Mouse (Mus musculus): Measurements from ENCODE around the gene Dip2b. TPM values are rescaled to one million over a fixed set of nuclear protein-coding genes. Genes with fewer than 3 reads are reported as not detected.
A peak's percentile ranks its signal among the peaks of the same experiment; 100 is the strongest.

The Dip2b gene
- polyA plus RNA-seq, 1 experiment from 2014 or later: 4.9 TPM

DNA sequence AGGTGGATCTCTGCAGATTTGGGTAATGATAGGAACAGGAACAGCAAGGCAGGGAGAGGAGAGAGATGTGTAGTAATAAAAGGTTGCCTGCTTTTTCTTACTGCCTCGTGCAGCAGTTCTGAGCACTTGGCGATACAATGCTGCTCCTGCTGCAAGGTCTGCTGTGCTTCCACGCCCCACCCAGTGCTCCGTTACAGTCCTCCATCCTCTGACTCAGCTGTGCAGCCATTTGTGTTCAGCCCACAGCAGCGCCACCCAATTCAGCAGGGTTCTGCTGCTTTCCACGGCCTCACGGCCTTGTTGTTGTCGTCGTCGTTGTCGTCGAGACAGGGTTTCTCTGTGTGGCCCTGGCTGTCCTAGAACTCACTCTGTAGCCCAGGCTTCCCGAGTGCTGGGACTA is 77.9 kb downstream of the Dip2b start:
- peaks cover 31% of the 10 kb centered on the region for H3K4me1 ChIP-seq
- no peak for ATAC-seq
- H3K27ac ChIP-seq: no peak overlapping the region
- H3K27me3 ChIP-seq (replicated peaks): no peaks in the 10 kb centered on the region
- no peak overlapping the region for H3K9ac ChIP-seq
- no peak overlapping the region for H3K4me2 ChIP-seq
- H3K36me3 ChIP-seq: peaks cover 12% of the 10 kb centered on the region
- no peak overlapping the region for H3K4me3 ChIP-seq
- no peaks in the 10 kb centered on the region for H3K9me3 ChIP-seq (replicated peaks)
- WGBS (ENCODE audit: insufficient replicate concordance): 78% methylated on average over 13 of the region's 13 CpGs

DNA sequence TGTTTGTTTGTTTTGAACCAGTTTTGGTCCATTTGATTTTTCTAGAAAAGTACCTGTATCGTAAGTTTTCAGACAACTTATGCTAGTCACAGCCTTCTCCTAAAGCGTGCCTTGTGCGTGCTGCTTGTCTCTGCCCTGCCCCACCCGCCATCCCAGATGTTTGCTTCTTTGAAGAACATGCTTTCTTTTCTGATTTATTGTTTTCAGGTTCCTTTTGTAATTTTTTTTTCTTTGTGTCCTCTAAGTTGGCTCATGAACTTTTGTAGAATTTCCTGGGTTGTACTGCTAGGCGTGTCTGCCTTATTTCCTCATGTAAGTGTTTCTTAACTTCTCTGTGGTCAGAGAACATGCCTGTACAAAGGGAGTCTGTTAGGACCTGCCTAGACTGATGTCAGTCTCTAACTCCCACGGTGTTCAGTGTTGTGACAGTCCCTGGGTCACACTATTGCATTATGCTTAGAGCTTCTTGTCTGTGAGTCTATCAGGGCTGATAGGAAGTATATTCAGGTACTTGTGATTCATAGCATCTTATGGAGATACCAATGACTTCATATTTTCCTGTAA is 80.8 kb downstream of the Dip2b start:
- peaks cover 12% of the 10 kb centered on the region for H3K36me3 ChIP-seq
- ATAC-seq: no peak
- no peak overlapping the region for H3K4me3 ChIP-seq
- no peak overlapping the region for H3K9ac ChIP-seq
- WGBS (ENCODE audit: insufficient replicate concordance): 74% methylated on average over 6 of the region's 6 CpGs
- H3K4me1 ChIP-seq: peaks cover 19% of the 10 kb centered on the region
- H3K4me2 ChIP-seq: no peak overlapping the region
- H3K27ac ChIP-seq: no peak overlapping the region
- H3K27me3 ChIP-seq (replicated peaks): no peaks in the 10 kb centered on the region
- no peaks in the 10 kb centered on the region for H3K9me3 ChIP-seq (replicated peaks)

DNA sequence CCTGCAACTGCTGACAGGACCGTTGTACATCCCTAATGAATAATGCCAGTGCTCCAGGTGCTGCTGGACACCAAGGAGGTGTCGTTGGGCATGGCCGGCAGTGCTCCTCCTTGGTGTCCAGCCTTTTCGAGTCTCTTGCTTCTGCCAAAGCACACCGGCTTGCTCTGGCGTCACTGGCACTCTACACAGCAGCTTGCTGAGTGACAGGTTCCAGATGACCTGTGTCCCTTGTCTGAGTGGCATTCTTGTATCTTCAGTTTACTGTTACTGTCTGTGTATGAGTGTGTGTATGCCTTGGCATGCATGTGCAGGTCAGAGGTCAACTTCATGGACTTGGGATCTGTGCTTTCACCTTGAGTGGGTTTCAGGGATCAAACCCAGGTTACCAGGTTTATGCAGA is 83.0 kb downstream of the Dip2b start:
- WGBS (ENCODE audit: insufficient replicate concordance): 82% methylated on average over 6 of the region's 6 CpGs
- no peaks in the 10 kb centered on the region for H3K9me3 ChIP-seq (replicated peaks)
- ATAC-seq: no peak
- no peak overlapping the region for H3K27ac ChIP-seq
- no peaks in the 10 kb centered on the region for H3K27me3 ChIP-seq (replicated peaks)
- peaks cover 39% of the 10 kb centered on the region for H3K4me1 ChIP-seq
- H3K36me3 ChIP-seq: peaks cover 12% of the 10 kb centered on the region
- H3K9ac ChIP-seq: no peak overlapping the region
- no peak overlapping the region for H3K4me2 ChIP-seq
- H3K4me3 ChIP-seq: no peak overlapping the region

DNA sequence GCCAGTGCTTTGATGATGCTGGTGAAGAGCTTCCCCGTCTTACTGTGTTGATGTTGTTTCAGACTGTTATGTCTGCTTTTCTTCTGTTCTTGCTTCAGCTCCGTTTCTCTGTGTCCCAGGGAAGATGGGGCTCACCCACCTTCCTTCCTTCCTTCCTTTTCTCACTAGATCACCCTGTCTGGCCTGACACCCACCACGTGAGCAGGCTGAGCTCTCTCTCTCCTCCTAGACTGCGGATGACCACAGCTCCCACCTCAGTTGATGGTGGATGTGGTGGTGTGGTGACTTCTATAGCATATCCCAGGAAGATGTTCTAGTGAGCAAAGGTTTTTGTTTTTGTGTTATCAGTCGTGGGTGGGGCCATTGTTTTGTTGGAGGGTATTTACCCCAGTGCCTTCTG is 85.4 kb downstream of the Dip2b start:
- H3K27ac ChIP-seq: no peak overlapping the region
- H3K9me3 ChIP-seq (replicated peaks): no peaks in the 10 kb centered on the region
- H3K4me2 ChIP-seq: no peak overlapping the region
- 0 out of 2 replicates have a peak, but pooled peaks cover 3% of the 10 kb centered on the region for H3K36me3 ChIP-seq
- no peak overlapping the region for H3K4me3 ChIP-seq
- H3K9ac ChIP-seq: no peak overlapping the region
- WGBS (ENCODE audit: insufficient replicate concordance): 33% methylated on average over 5 of the region's 5 CpGs
- peaks cover 42% of the 10 kb centered on the region for H3K4me1 ChIP-seq
- H3K27me3 ChIP-seq (replicated peaks): no peaks in the 10 kb centered on the region
- ATAC-seq: no peak

DNA sequence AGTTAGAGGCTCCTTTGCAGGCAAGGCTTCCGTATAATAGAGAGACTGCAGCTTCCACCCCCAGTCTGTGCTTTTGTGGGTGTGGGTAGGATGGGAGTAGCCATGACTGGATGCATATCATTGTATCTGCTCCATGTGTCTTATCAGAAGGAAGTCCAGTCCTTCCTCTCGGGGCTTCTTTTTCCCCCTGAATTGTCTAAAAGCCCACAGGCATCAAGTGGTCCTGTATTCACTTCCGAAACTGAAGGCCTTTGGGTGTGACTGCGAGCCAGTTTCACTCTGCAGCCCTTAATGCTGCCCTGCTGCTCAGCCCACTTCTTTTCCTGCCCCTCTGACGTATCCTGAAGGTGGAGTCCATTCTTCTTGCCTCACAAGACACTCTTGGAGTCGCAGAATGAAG is 86.8 kb downstream of the Dip2b start:
- ATAC-seq: no peak
- H3K9ac ChIP-seq: no peak overlapping the region
- 0 out of 2 replicates have a peak, but pooled peaks cover 7% of the 10 kb centered on the region for H3K36me3 ChIP-seq
- H3K9me3 ChIP-seq (replicated peaks): no peaks in the 10 kb centered on the region
- no peak overlapping the region for H3K4me3 ChIP-seq
- H3K4me1 ChIP-seq: peaks cover 42% of the 10 kb centered on the region
- WGBS (ENCODE audit: insufficient replicate concordance): 27% methylated on average over 6 of the region's 6 CpGs
- H3K27ac ChIP-seq: no peak overlapping the region
- no peaks in the 10 kb centered on the region for H3K27me3 ChIP-seq (replicated peaks)
- H3K4me2 ChIP-seq: no peak overlapping the region

DNA sequence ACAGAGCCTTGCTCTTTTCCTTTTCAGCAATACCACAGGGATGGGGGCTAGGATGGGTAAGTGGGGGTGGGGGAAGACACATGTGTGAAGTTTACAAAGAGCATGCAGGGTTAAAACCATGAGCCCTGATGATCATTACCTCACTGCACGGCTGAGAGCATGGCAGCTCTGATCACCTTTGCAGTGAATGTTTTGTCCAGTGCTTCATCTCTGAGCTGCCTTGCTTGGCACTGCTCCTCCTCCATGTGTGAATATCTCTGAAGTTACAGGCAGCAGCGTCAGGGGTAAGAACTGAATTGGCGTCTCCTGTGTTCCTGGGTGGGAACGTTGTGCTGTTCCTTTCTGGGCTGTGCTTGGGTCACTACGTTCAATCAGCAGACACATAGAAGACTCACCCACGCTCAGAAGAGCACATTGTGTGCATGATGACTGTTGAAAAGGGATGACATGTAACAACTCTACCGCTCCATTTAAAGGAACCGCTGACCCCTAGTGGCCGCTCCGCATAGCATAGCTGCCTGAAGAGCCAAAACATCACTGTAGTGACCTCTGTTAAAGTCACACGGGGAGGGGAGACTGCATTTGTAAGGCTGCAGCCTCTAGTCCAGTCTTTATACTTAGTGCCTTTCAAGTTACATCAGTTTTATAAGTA is 88.1 kb downstream of the Dip2b start:
- H3K4me3 ChIP-seq: no peak overlapping the region
- no peak overlapping the region for H3K27ac ChIP-seq
- no peaks in the 10 kb centered on the region for H3K27me3 ChIP-seq (replicated peaks)
- H3K36me3 ChIP-seq: peaks cover 7% of the 10 kb centered on the region; the same call in 1 of the 2 replicates
- H3K4me1 ChIP-seq: peaks cover 42% of the 10 kb centered on the region
- no peaks in the 10 kb centered on the region for H3K9me3 ChIP-seq (replicated peaks)
- 15% methylated on average over 11 of the region's 11 CpGs for WGBS (ENCODE audit: insufficient replicate concordance)
- H3K9ac ChIP-seq: no peak overlapping the region
- no peak overlapping the region for H3K4me2 ChIP-seq
- peak; percentile 72 for ATAC-seq

DNA sequence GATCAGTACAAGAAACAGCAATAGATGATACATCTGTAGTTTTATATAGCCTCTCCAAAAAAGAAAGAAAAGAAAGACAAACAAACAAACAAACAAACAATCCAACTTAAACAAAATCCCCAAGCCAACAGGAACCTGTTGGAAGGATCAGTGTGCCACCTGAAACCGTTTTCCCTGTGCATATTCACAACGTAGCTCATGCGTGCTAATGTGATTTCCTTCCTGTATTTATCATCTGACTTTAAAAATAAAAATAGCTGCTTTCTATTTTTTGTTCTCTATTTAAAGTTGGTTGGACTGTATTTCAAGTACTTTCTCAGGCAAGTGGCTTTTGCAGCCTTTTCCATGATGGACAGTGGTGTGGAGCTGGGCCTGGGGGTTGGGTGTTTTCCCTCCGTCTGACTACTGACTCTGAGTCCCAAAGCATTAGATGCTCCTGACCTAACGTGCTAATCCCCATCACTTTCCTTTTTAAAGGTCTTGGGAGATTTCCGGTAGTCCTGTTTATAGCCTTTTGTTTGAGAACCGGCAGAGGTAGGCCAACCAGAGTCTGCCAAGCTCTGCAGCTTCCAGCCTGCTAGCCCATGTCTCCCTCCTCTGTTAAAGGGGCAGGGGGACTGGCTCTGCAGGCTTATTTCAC is 90.8 kb downstream of the Dip2b start:
- Histone ChIP-seq H3K9me3 (replicated peaks) (no peaks in the 10 kb centered on the region), H3K27ac (no peak overlapping the region), H3K27me3 (replicated peaks) (no peaks in the 10 kb centered on the region), H3K4me3 (no peak overlapping the region), H3K36me3 (peaks cover 13% of the 10 kb centered on the region; the same call in 1 of the 2 replicates), H3K4me1 (peaks cover 24% of the 10 kb centered on the region), H3K4me2 (no peak overlapping the region), H3K9ac (no peak overlapping the region)
- WGBS (ENCODE audit: insufficient replicate concordance): 71% methylated on average over 7 of the region's 7 CpGs
- no peak for ATAC-seq

DNA sequence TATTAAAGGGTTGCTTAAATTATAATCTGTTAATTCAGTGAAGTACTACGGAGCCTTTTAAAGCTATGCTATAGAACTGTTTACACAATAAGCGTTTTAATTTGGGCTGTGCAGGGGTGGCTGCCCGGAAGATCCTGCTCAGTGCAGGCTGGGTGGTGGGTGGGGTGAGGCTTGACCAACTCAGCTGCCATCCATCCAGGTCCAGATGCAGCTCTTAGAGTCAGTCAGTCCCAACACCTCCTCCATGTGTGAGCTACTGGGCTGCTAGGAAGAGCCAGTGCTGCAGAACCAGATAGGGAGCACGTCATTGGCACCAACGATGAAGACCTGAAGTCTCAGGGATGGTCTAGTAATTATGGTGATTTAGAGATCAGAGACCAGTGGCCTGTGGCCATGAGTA is 101.2 kb downstream of the Dip2b start:
- Histone ChIP-seq H3K4me2 (no peak overlapping the region), H3K9me3 (replicated peaks) (no peaks in the 10 kb centered on the region), H3K27me3 (replicated peaks) (no peaks in the 10 kb centered on the region), H3K27ac (no peak overlapping the region), H3K4me1 (no peaks in the 10 kb centered on the region), H3K4me3 (no peak overlapping the region), H3K36me3 (peaks cover 22% of the 10 kb centered on the region), H3K9ac (no peak overlapping the region)
- WGBS (ENCODE audit: insufficient replicate concordance): 81% methylated on average over 5 of the region's 5 CpGs
- ATAC-seq: no peak

DNA sequence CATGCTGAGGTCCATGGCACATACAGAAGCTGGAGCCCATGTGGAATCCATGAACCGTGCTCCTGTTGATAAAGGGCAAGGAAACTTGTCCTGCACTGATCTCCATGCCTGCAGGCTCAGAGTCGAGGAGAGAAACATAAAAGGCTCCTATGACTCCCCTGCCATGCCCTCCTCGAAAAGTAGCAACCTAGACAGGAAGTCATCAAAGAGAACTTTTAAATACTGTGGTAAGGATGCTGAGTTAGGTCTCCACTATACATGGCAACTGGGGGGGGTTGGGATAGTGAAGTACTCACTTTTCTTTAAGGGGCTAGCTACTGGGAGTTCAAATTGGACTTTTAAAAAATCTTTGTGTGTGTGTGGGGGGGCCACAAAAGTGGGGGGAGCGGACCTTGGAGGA is 102.0 kb downstream of the Dip2b start:
- H3K9me3 ChIP-seq (replicated peaks): no peaks in the 10 kb centered on the region
- H3K4me3 ChIP-seq: no peak overlapping the region
- no peak overlapping the region for H3K9ac ChIP-seq
- H3K4me1 ChIP-seq: no peaks in the 10 kb centered on the region
- 62% methylated on average over 4 of the region's 4 CpGs for WGBS (ENCODE audit: insufficient replicate concordance)
- H3K27me3 ChIP-seq (replicated peaks): no peaks in the 10 kb centered on the region
- H3K4me2 ChIP-seq: no peak overlapping the region
- no peak overlapping the region for H3K27ac ChIP-seq
- ATAC-seq: no peak
- peaks cover 18% of the 10 kb centered on the region for H3K36me3 ChIP-seq

DNA sequence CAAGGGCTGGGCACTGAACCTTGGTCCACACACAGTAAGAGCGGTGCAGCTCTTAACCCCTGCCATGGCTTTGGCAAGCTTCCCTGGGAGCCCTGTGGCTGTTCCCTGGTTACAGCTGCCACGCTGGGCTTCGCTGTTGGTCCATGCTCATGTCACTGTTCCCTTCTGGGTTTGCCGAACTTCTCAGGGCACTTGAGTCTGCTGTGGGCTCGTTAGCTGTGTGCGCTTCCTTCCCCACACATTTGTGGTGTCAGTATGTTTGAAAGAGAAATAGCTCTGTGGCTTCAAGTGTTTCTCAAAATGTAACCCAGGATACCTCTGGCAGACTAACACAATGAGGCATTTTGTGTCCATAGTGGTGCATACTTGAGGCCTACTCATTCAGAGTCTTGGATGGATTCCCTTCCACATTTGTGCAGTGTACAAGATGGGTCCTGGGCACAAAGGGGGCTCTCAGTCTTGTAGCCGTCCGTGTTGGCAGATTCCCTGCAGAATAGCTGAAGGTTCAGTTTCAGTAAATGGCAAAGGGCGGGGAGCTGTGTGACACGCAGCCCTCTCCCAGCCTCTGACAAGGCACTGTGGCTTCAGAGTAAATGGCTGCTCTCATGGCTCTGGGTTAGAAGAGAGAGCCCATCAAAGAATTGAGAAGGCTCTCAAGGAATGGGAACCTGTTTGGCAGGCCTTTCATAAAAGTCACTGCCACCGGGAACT is 104.8 kb downstream of the Dip2b start:
- Histone ChIP-seq H3K4me1 (no peaks in the 10 kb centered on the region; the same call in 1 of the 2 replicates), H3K27ac (no peak overlapping the region), H3K36me3 (peaks cover 8% of the 10 kb centered on the region; the same call in 1 of the 2 replicates), H3K4me3 (no peak overlapping the region), H3K9me3 (replicated peaks) (no peaks in the 10 kb centered on the region), H3K9ac (no peak overlapping the region), H3K4me2 (no peak overlapping the region), H3K27me3 (replicated peaks) (no peaks in the 10 kb centered on the region)
- 84% methylated on average over 11 of the region's 11 CpGs for WGBS (ENCODE audit: insufficient replicate concordance)
- ATAC-seq: no peak

DNA sequence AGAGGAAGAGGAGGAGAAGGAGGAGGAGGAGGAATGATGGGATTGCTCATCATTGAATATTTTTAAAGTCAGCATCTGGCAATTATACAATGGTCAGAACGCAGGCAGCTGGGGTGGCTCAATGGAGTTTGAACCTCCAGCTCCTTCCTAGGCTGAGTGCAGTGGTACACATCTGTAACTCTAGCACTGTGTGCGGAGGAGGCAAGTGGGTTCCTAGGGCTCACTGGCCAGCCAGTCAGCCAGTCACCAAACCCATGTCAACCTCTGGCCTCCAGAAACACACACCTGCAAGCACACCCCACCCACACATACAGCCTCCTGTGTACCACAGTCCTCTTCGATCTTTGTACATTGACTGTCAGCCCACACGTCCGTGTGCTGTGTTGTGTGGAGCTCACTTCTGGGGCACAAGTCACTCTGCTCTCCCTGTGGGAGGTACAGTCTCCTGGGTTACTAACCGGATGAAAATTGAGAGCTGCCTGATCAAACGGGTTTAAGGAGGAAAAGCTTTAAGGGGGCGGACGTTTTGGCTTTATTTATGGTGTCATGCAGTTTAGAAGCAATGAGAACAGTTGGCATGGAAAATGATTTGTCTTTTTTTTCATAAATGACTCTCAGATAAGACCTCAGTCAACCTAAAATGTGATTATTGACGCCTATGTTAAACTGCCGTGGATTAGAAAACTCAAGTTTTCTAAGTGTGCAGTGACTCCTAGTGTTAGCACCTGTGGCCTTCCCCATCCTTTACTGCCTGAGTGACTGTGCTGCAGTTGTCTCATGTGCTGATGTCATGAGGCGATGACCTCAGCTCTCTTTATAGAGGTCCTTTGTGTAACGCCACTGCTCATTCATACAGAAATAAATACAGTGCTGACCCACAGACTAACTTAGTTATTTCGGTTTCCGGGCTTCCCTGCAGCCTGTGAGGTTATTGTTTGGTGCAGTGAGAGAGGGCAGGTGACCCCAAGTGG is 106.7 kb downstream of the Dip2b start:
- Histone ChIP-seq H3K27me3 (replicated peaks) (no peaks in the 10 kb centered on the region), H3K4me2 (no peak overlapping the region), H3K4me3 (no peak overlapping the region), H3K27ac (no peak overlapping the region), H3K4me1 (no peaks in the 10 kb centered on the region; the same call in 1 of the 2 replicates), H3K9ac (no peak overlapping the region), H3K9me3 (replicated peaks) (no peaks in the 10 kb centered on the region), H3K36me3 (peaks cover 8% of the 10 kb centered on the region; the same call in 1 of the 2 replicates)
- ATAC-seq: no peak
- WGBS (ENCODE audit: insufficient replicate concordance): 68% methylated on average over 15 of the region's 15 CpGs
